Mouse (Mus musculus) liver, embryonic 15.5 days (tissue): ENCODE results near the gene B4galnt2. TPM values are rescaled to one million over a fixed set of nuclear protein-coding genes. Genes with fewer than 3 reads are reported as not detected.
A peak's percentile ranks its signal among the peaks of the same experiment; 100 is the strongest.
"Not testable (repeated sequence)": the region's sequence is repeated elsewhere in the genome, so short reads cannot be mapped to it uniquely, and the experiment has no call there.

Experiments used
- ATAC-seq: fragments of 200-750 bp; cut with Nextera tagmentation; 2 replicates; pipeline ENCODE4 v1.8.0; 2017; ENCODE audit warnings: moderate number of reproducible peaks, mild to moderate bottlenecking, moderate library complexity; ENCODE audit not compliant: insufficient read depth
- H3K27ac ChIP-seq: fragments of 300-500 bp; sonication (generic); replicated peaks from 2 replicates; pipeline ENCODE4 v1.5.1; 2015; ENCODE audit warnings: mild to moderate bottlenecking, inconsistent platforms
- H3K27me3 ChIP-seq: fragments of 300-500 bp; sonication (generic); 2 replicates; pipeline ENCODE4 v1.6.1; 2015; ENCODE audit warnings: mild to moderate bottlenecking, inconsistent platforms
- H3K36me3 ChIP-seq: fragments of 300-500 bp; sonication (generic); replicated peaks from 2 replicates; pipeline ENCODE4 v1.6.1; 2015; ENCODE audit warnings: moderate library complexity, mild to moderate bottlenecking, inconsistent platforms
- H3K4me1 ChIP-seq: fragments of 300-500 bp; sonication (generic); replicated peaks from 2 replicates; pipeline ENCODE4 v1.6.1; 2015; ENCODE audit warnings: inconsistent platforms
- H3K4me2 ChIP-seq: fragments of 300-500 bp; sonication (generic); 2 replicates; pipeline ENCODE4 v1.6.1; 2015; ENCODE audit warnings: moderate library complexity, mild to moderate bottlenecking, inconsistent platforms
- H3K4me3 ChIP-seq: fragments of 300-500 bp; sonication (generic); replicated peaks from 2 replicates; pipeline ENCODE4 v1.5.1; 2015; ENCODE audit warnings: mild to moderate bottlenecking, inconsistent platforms
- H3K9ac ChIP-seq: fragments of 300-500 bp; sonication (generic); 2 replicates; pipeline ENCODE4 v1.6.1; 2015; ENCODE audit warnings: moderate library complexity, mild to moderate bottlenecking, inconsistent platforms
- H3K9me3 ChIP-seq: fragments of 300-500 bp; sonication (generic); replicated peaks from 2 replicates; pipeline ENCODE4 v1.6.1; 2016; ENCODE audit warnings: inconsistent platforms
- WGBS: fragments of 180-500 bp; shearing (Covaris S2); methylation state at CpG from one replicate; pipeline ENCODE4 v1.1.7; 2015; ENCODE audit warnings: mixed read lengths; ENCODE audit not compliant: insufficient replicate concordance; 5-methylcytosine and 5-hydroxymethylcytosine counted together
- polyA plus RNA-seq: library from polyadenylated mRNA; unstranded; fragments of >200 nt; fragmentation: Nextera tagmentation; extraction: Ambion mirVana; gene quantifications from 2 replicates; pipeline ENCODE4 v1.2.1, GENCODE M21; 2015

Gene B4galnt2
- 0.17 and 0.20 TPM in 2 replicates for polyA plus RNA-seq

GRCm38 (mm10) chr11:95914571-95914991, at the start of gene B4galnt2:
Gene B4galnt2, minus strand, starts transcription at chr11:95914891.
- Histone ChIP-seq H3K4me2 (peak within 1 kb of the TSS; percentile 37), H3K9me3 (no peaks in the 10 kb centered on the region), H3K36me3 (no peaks in the 10 kb centered on the region), H3K4me1 (peaks cover 13% of the 10 kb centered on the region), H3K9ac (no peak within 1 kb of the TSS), H3K4me3 (peak within 1 kb of the TSS; percentile 23), H3K27ac (no peak within 1 kb of the TSS), H3K27me3 (peaks cover 87% of the 10 kb centered on the region)
- ATAC-seq, result no peak
- under 1% methylated on average over 35 of the region's 35 CpGs for WGBS

DNA sequence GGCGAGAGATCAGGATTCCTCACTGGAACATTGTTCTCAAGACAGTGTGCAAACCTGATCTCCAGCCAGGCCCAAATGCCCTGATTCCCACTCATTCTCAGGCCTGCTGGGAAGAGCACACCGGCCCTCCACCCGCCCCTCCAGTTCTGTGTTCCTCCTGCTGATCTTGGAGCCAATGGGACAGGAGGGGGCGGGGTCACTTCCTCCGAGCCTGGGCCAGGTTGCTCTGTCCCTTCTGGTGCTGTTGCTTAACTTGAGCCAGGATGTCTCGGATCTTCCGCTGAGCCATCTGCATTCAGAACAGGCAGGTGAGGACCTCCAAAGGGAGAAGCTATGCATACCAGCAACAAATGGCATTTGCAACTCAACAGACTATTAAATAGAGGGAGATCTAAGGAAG, 48.6 kb upstream of the B4galnt2 start:
- no peak overlapping the region for H3K4me2 ChIP-seq
- H3K9me3 ChIP-seq, result no peaks in the 10 kb centered on the region
- H3K4me1 ChIP-seq, result 0 out of 2 replicates have a peak, but pooled peaks cover 4% of the 10 kb centered on the region
- no peak overlapping the region for H3K4me3 ChIP-seq
- H3K27me3 ChIP-seq, result no peaks in the 10 kb centered on the region
- ATAC-seq, result no peak
- no peak overlapping the region for H3K9ac ChIP-seq
- H3K36me3 ChIP-seq, result peaks cover 55% of the 10 kb centered on the region
- no peak overlapping the region for H3K27ac ChIP-seq
- 73% methylated on average over 7 of the region's 7 CpGs for WGBS

GRCm38 (mm10) chr11:95959152-95959551, 44.5 kb upstream of the B4galnt2 start:
- Histone ChIP-seq H3K36me3 (peaks cover 24% of the 10 kb centered on the region; the same call in 1 of the 2 replicates), H3K4me1 (0 out of 2 replicates have a peak, but pooled peaks cover 4% of the 10 kb centered on the region), H3K4me2 (no peak overlapping the region), H3K9me3 (no peaks in the 10 kb centered on the region), H3K9ac (no peak overlapping the region), H3K27ac (no peak overlapping the region), H3K4me3 (no peak overlapping the region), H3K27me3 (no peaks in the 10 kb centered on the region)
- ATAC-seq, result no peak
- WGBS, result 52% methylated on average over 6 of the region's 6 CpGs

- H3K9ac ChIP-seq, result no peak overlapping the region
- H3K36me3 ChIP-seq, result peaks cover 17% of the 10 kb centered on the region; the same call in 1 of the 2 replicates
- H3K9me3 ChIP-seq, result no peaks in the 10 kb centered on the region
- no peaks in the 10 kb centered on the region for H3K27me3 ChIP-seq
- ATAC-seq, result 0 out of 2 replicates have a peak, but pooled peaks have one; percentile 5
- WGBS, result 73% methylated on average over 9 of the region's 9 CpGs
- no peak overlapping the region for H3K27ac ChIP-seq
- H3K4me3 ChIP-seq, result no peak overlapping the region
- 0 out of 2 replicates have a peak, but pooled peaks cover 4% of the 10 kb centered on the region for H3K4me1 ChIP-seq
- H3K4me2 ChIP-seq, result no peak overlapping the region
These were observed 43.6 kb upstream of the B4galnt2 start for GRCm38 (mm10) chr11:95958251-95958650.

DNA sequence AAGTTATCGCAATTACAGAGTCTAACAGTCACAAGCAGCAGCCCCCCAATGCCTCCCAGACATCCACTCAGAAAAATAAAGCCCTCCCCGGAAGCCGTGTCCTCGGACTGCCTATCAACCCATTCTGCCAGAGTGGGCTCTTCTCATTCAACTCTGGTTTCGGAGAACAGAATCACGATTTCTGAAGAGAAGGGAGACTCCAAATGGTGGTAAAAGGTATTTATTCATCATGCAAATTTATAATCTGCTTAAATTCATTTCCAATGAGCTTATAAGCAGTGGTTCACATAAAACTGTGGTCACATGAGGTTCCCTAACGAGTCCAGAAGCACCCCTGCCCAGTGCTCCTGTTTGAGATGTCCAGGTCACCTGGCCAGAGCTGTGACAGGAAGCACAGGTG, 42.7 kb upstream of the B4galnt2 start:
- Histone ChIP-seq H3K4me3 (no peak overlapping the region), H3K9me3 (no peaks in the 10 kb centered on the region), H3K4me2 (no peak overlapping the region), H3K9ac (no peak overlapping the region), H3K27ac (no peak overlapping the region), H3K4me1 (0 out of 2 replicates have a peak, but pooled peaks cover 4% of the 10 kb centered on the region), H3K27me3 (no peaks in the 10 kb centered on the region), H3K36me3 (peaks cover 8% of the 10 kb centered on the region; the same call in 1 of the 2 replicates)
- WGBS, result 70% methylated on average over 7 of the region's 7 CpGs
- ATAC-seq, result no peak

DNA sequence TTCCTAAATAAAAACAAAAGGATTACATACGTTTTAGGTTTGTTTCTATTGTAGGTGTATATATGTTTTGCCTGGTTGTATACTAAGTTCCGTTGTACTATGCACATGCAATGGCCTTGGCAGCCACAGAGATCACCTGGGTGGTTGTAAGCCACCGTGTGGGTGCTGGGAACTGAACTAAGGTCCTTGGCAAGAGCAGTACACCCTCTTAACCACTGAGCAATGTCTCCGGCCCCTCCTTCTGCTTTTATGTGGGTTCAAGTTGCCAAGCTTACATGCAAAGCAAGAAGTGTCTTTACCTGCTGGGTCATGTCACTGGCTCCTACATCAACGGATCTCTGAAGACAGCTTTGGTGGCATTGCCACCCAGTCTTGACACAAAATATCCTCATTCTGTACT, 38.6 kb upstream of the B4galnt2 start:
- no peak for ATAC-seq
- Histone ChIP-seq H3K27me3 (no peaks in the 10 kb centered on the region), H3K9me3 (no peaks in the 10 kb centered on the region), H3K9ac (no peak overlapping the region), H3K4me1 (no peaks in the 10 kb centered on the region), H3K36me3 (no peaks in the 10 kb centered on the region), H3K4me2 (no peak overlapping the region), H3K4me3 (no peak overlapping the region), H3K27ac (no peak overlapping the region)
- 66% methylated on average over 5 of the region's 5 CpGs for WGBS

DNA sequence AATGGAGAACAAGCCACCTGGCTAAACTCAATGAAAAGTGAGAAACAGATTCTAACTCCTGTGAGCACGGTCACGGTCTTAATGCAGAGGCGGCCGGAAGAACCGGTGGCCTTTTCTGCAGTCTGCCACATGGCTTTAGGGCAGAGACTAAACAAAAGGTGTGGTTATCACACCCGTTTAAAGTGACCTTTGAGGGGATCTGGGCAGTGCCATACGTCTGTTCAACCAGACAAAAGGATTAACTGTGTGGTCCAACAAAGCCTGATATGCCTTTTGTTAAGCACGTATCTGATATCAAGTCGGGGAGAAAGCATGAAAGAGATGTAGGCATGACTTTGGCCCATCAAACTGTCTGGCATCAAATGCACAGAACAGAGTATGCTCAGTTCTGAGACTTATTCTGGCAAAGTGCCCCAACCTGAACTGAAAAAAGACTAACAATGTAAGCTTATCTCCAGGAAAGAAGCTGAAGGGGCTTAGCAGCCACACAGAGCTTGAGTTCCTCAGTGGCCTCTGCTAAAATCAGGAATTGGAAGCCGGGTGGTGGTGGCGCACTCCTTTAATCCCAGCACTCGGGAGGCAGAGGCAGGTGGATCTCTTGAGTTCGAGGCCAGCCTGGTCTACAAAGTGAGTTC, 31.3 kb upstream of the B4galnt2 start:
- no peak overlapping the region for H3K9ac ChIP-seq
- H3K27me3 ChIP-seq, result no peaks in the 10 kb centered on the region
- H3K27ac ChIP-seq, result no peak overlapping the region
- H3K36me3 ChIP-seq, result no peaks in the 10 kb centered on the region
- WGBS, result 66% methylated on average over 13 of the region's 13 CpGs
- no peak for ATAC-seq
- no peak overlapping the region for H3K4me2 ChIP-seq
- H3K9me3 ChIP-seq, result no peaks in the 10 kb centered on the region
- H3K4me1 ChIP-seq, result no peaks in the 10 kb centered on the region
- no peak overlapping the region for H3K4me3 ChIP-seq

DNA sequence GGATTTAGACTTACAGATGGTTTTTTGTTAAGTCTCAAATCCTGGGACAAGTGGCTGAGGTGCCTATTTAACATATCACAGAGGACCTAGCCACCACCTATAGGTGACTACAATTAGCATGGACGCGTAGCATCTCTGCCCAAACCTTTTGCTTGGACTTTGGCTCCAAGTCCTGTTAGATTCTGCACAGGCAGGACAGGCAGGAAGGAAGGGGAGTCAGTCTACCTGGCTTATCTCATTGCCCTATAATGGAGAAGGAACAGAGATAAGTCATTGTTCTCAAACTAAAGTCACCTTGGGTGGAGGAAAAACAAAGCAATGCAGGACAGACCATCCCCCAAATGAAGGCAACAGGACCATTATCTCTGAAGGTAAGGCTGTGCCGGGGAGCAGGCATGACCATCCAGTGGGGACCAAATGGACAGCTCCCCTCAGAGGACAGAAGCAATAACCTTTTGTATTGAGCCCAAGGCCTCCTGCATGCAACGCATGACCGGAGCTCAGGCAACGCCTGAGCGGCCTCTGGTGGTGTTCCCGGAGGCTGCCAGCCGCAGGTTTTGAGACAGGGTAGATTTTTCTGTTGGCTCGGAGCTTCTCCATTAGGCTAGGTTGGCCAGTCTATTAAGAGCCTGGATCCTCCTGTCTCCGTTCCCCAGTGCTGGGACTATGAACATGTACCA, 25.3 kb upstream of the B4galnt2 start:
- 28% methylated on average over 11 of the region's 11 CpGs for WGBS
- Histone ChIP-seq H3K4me2 (no peak overlapping the region), H3K27me3 (no peaks in the 10 kb centered on the region; the same call in 1 of the 2 replicates), H3K27ac (no peak overlapping the region), H3K9me3 (no peaks in the 10 kb centered on the region), H3K9ac (no peak overlapping the region), H3K36me3 (no peaks in the 10 kb centered on the region), H3K4me3 (no peak overlapping the region), H3K4me1 (no peaks in the 10 kb centered on the region)
- no peak for ATAC-seq

DNA sequence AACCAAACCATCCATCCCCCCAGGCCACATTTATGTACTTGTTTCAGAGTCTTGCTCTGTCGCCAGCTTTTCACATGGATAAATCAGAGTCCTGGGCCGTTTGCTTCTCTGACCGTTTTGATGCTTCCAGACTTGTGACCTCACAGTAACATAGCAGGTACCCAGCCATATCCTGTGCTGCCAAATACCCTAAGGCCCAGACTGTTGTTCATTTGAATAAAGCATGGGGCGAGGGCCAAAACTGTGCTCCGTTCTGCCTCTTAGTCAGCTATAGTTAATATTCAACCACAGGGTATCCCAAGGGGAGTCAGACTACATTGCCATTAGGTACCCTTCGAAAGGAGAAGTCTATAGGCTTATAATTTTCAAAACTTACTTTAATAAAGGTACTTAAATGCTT, 21.7 kb upstream of the B4galnt2 start:
- no peaks in the 10 kb centered on the region; the same call in 1 of the 2 replicates for H3K27me3 ChIP-seq
- WGBS, result 58% methylated on average over 6 of the region's 6 CpGs
- H3K4me2 ChIP-seq, result no peak overlapping the region
- no peaks in the 10 kb centered on the region for H3K36me3 ChIP-seq
- no peak overlapping the region for H3K4me3 ChIP-seq
- no peaks in the 10 kb centered on the region for H3K9me3 ChIP-seq
- no peaks in the 10 kb centered on the region for H3K4me1 ChIP-seq
- no peak overlapping the region for H3K27ac ChIP-seq
- H3K9ac ChIP-seq, result no peak overlapping the region
- no peak for ATAC-seq

DNA sequence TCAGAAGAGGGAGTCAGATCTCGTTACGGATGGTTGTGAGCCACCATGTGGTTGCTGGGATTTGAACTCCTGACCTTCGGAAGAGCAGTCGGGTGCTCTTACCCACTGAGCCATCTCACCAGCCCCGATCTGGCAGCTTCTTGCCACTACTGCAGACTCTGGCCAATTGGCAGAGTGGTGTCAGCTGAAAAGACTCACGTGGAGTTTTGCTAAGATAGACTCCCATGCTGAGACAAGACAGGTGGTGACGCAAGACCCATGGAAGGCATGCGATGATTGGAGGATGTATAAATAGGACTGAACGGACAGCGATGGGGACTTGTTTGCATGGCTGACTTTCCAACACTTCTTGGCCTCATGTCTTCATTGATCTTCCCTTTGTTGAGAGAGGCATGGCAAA, 17.5 kb upstream of the B4galnt2 start:
- H3K4me3 ChIP-seq, H3K27ac ChIP-seq, H3K9me3 ChIP-seq, H3K9ac ChIP-seq, ATAC-seq, H3K4me1 ChIP-seq, H3K36me3 ChIP-seq, H3K4me2 ChIP-seq, H3K27me3 ChIP-seq: not testable (repeated sequence)
- 68% methylated on average over 10 of the region's 10 CpGs for WGBS

DNA sequence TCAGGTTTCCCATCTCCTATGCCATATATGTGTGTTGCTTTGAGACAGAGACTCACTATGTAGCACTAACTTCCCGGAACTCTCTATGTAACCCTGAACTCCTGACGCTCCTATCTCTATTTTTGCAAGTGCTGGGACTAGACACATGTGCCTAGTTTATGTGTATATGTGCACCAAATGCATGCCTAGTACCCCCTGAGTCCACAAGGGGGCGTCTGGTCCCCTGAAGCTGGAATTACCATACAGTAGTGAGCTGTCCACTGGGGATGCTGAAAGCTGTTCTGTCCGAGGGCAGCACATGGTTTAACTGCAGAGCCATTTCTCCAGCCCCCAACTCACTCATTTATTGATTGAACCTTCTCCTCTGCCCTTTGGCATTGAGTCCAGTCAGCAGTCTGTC, 11.7 kb upstream of the B4galnt2 start:
- Histone ChIP-seq H3K4me1 (no peaks in the 10 kb centered on the region), H3K27me3 (peaks cover 9% of the 10 kb centered on the region), H3K27ac (no peak overlapping the region), H3K9ac (no peak overlapping the region), H3K36me3 (no peaks in the 10 kb centered on the region), H3K9me3 (0 out of 2 replicates have a peak, but pooled peaks cover 4% of the 10 kb centered on the region), H3K4me3 (no peak overlapping the region), H3K4me2 (no peak overlapping the region)
- ATAC-seq, result no peak
- 58% methylated on average over 4 of the region's 4 CpGs for WGBS
